Mouse (Mus musculus) midbrain, embryonic 16.5 days (tissue): ENCODE data around the gene Dcaf8. TPM values are rescaled to one million over a fixed set of nuclear protein-coding genes. Genes with fewer than 3 reads are reported as not detected.

ENCODE experiments used
- ATAC-seq: fragments of 200-750 bp; cut with Nextera tagmentation; 2 replicates; pipeline ENCODE4 v1.8.0; 2017; ENCODE audit warnings: moderate TSS enrichment
- H3K27ac ChIP-seq: fragments of 300-500 bp; sonication (generic); 2 replicates; pipeline ENCODE4 v1.5.1; 2014; ENCODE audit warnings: mild to moderate bottlenecking, low read length, mixed read lengths
- H3K27me3 ChIP-seq: fragments of 300-500 bp; sonication (generic); 2 replicates; pipeline ENCODE4 v1.6.1; 2014; ENCODE audit warnings: low read depth, low read length, mixed read lengths; ENCODE audit not compliant: control insufficient read depth, insufficient read depth
- H3K36me3 ChIP-seq: fragments of 300-500 bp; sonication (generic); 2 replicates; pipeline ENCODE4 v1.6.1; 2014; ENCODE audit warnings: mild to moderate bottlenecking, low read length, moderate library complexity, mixed read lengths; ENCODE audit not compliant: control insufficient read depth, insufficient read depth
- H3K4me1 ChIP-seq: fragments of 300-500 bp; sonication (generic); 2 replicates; pipeline ENCODE4 v1.6.1; 2014; ENCODE audit warnings: mild to moderate bottlenecking, low read length, mixed read lengths; ENCODE audit not compliant: control insufficient read depth, insufficient read depth
- H3K4me2 ChIP-seq: fragments of 300-500 bp; sonication (generic); 2 replicates; pipeline ENCODE4 v1.6.1; 2014; ENCODE audit warnings: mild to moderate bottlenecking, low read length, mixed read lengths
- H3K4me3 ChIP-seq: fragments of 300-500 bp; sonication (generic); 2 replicates; pipeline ENCODE4 v1.5.1; 2014; ENCODE audit warnings: low read depth, mild to moderate bottlenecking, low read length, moderate library complexity, mixed read lengths
- H3K9ac ChIP-seq: fragments of 300-500 bp; sonication (generic); 2 replicates; pipeline ENCODE4 v1.6.1; 2014; ENCODE audit warnings: low read depth, low read length, mixed read lengths
- H3K9me3 ChIP-seq: fragments of 300-500 bp; sonication (generic); replicated peaks from 2 replicates; pipeline ENCODE4 v1.6.1; 2014; ENCODE audit warnings: mild to moderate bottlenecking, low read length, mixed read lengths; ENCODE audit not compliant: control insufficient read depth, poor library complexity, severe bottlenecking
- WGBS: fragments of 180-500 bp; shearing (Covaris S2); extraction: QIAGEN DNeasy Blood & Tissue Kit; methylation state at CpG from one replicate; pipeline ENCODE4 v1.1.7; 2014; 5-methylcytosine and 5-hydroxymethylcytosine counted together
- polyA plus RNA-seq: library from polyadenylated mRNA; unstranded; fragments of >200 nt; fragmentation: Nextera tagmentation; extraction: Ambion mirVana; gene quantifications from 2 replicates; pipeline ENCODE4 v1.2.1, GENCODE M21; 2015

The Dcaf8 gene
- polyA plus RNA-seq, 1 experiment from 2014 or later: 84.7 TPM

GRCm38 (mm10) chr1:172180881-172181280 lies 33.0 kb downstream of the Dcaf8 start:
- Histone ChIP-seq H3K4me2 (no peak overlapping the region), H3K4me1 (no peaks in the 10 kb centered on the region), H3K27me3 (no peaks in the 10 kb centered on the region), H3K9me3 (no peaks in the 10 kb centered on the region), H3K9ac (no peak overlapping the region), H3K36me3 (peaks cover 9% of the 10 kb centered on the region), H3K4me3 (no peak overlapping the region), H3K27ac (no peak overlapping the region)
- ATAC-seq: no peak
- 78% methylated on average over 4 of the region's 4 CpGs for WGBS

- H3K9ac ChIP-seq: no peak overlapping the region
- no peak overlapping the region for H3K4me2 ChIP-seq
- 89% methylated on average over 3 of the region's 3 CpGs for whole genome bisulfite sequencing
- no peak for ATAC-seq
- H3K9me3 ChIP-seq: no peaks in the 10 kb centered on the region
- H3K36me3 ChIP-seq: peaks cover 11% of the 10 kb centered on the region; the same call in 1 of the 2 replicates
- no peak overlapping the region for H3K27ac ChIP-seq
- H3K4me1 ChIP-seq: no peaks in the 10 kb centered on the region
- no peak overlapping the region for H3K4me3 ChIP-seq
- H3K27me3 ChIP-seq: no peaks in the 10 kb centered on the region
Measured at GRCm38 (mm10) chr1:172181777-172182176, 33.9 kb downstream of the Dcaf8 start.

- no peak overlapping the region for H3K4me2 ChIP-seq
- no peaks in the 10 kb centered on the region for H3K9me3 ChIP-seq
- no peak overlapping the region for H3K9ac ChIP-seq
- peaks cover 10% of the 10 kb centered on the region; the same call in 1 of the 2 replicates for H3K36me3 ChIP-seq
- ATAC-seq: no peak
- no peak overlapping the region for H3K27ac ChIP-seq
- H3K4me3 ChIP-seq: no peak overlapping the region
- H3K4me1 ChIP-seq: no peaks in the 10 kb centered on the region
- no peaks in the 10 kb centered on the region for H3K27me3 ChIP-seq
- WGBS: 97% methylated on average over 6 of the region's 6 CpGs
Measured at GRCm38 (mm10) chr1:172183056-172183455, 35.2 kb downstream of the Dcaf8 start.

GRCm38 (mm10) chr1:172183915-172184314 lies 36.0 kb downstream of the Dcaf8 start:
- no peak for ATAC-seq
- Histone ChIP-seq H3K4me3 (no peak overlapping the region), H3K9ac (no peak overlapping the region), H3K9me3 (no peaks in the 10 kb centered on the region), H3K4me1 (no peaks in the 10 kb centered on the region), H3K27me3 (no peaks in the 10 kb centered on the region), H3K4me2 (no peak overlapping the region), H3K36me3 (peaks cover 10% of the 10 kb centered on the region; the same call in 1 of the 2 replicates), H3K27ac (no peak overlapping the region)

GRCm38 (mm10) chr1:172186401-172187289 lies 38.8 kb downstream of the Dcaf8 start:
- Histone ChIP-seq H3K9me3 (no peaks in the 10 kb centered on the region), H3K36me3 (peaks cover 8% of the 10 kb centered on the region), H3K4me3 (no peak overlapping the region), H3K4me1 (no peaks in the 10 kb centered on the region), H3K9ac (no peak overlapping the region), H3K27ac (no peak overlapping the region), H3K4me2 (no peak overlapping the region), H3K27me3 (no peaks in the 10 kb centered on the region)
- WGBS: 95% methylated on average over 10 of the region's 10 CpGs
- ATAC-seq: peak; percentile 48; the same call in 1 of the 2 replicates

- no peaks in the 10 kb centered on the region for H3K27me3 ChIP-seq
- no peak overlapping the region for H3K4me3 ChIP-seq
- no peak overlapping the region for H3K4me2 ChIP-seq
- no peak overlapping the region for H3K9ac ChIP-seq
- ATAC-seq: no peak
- 51% methylated on average over 4 of the region's 4 CpGs for WGBS
- peaks cover 7% of the 10 kb centered on the region for H3K36me3 ChIP-seq
- H3K4me1 ChIP-seq: no peaks in the 10 kb centered on the region
- H3K27ac ChIP-seq: no peak overlapping the region
- no peaks in the 10 kb centered on the region for H3K9me3 ChIP-seq
Measured at GRCm38 (mm10) chr1:172188891-172189290, 41.0 kb downstream of the Dcaf8 start.

GRCm38 (mm10) chr1:172191578-172191977 lies 43.7 kb downstream of the Dcaf8 start:
- Histone ChIP-seq H3K9me3 (no peaks in the 10 kb centered on the region), H3K9ac (no peak overlapping the region), H3K4me3 (no peak overlapping the region), H3K27ac (no peak overlapping the region), H3K36me3 (peaks cover 8% of the 10 kb centered on the region), H3K4me1 (no peaks in the 10 kb centered on the region), H3K4me2 (no peak overlapping the region), H3K27me3 (no peaks in the 10 kb centered on the region)
- 85% methylated on average over 2 of the region's 2 CpGs for WGBS
- ATAC-seq: no peak

- peaks cover 8% of the 10 kb centered on the region for H3K36me3 ChIP-seq
Measured at GRCm38 (mm10) chr1:172192217-172192616, 44.3 kb downstream of the Dcaf8 start.

GRCm38 (mm10) chr1:172194435-172194834 lies 46.6 kb downstream of the Dcaf8 start:
- no peaks in the 10 kb centered on the region for H3K9me3 ChIP-seq
- no peak overlapping the region for H3K27ac ChIP-seq
- H3K36me3 ChIP-seq: peaks cover 19% of the 10 kb centered on the region
- no peak for ATAC-seq
- H3K4me1 ChIP-seq: no peaks in the 10 kb centered on the region
- WGBS: 75% methylated on average over 8 of the region's 8 CpGs
- no peak overlapping the region for H3K4me2 ChIP-seq
- no peak overlapping the region for H3K9ac ChIP-seq
- no peak overlapping the region for H3K4me3 ChIP-seq
- no peaks in the 10 kb centered on the region for H3K27me3 ChIP-seq

More at GRCm38 (mm10) chr1:172192217-172192616, 44.3 kb downstream of the Dcaf8 start:
- Histone ChIP-seq H3K9me3 (no peaks in the 10 kb centered on the region), H3K4me3 (no peak overlapping the region), H3K27me3 (no peaks in the 10 kb centered on the region), H3K4me1 (no peaks in the 10 kb centered on the region), H3K4me2 (no peak overlapping the region), H3K9ac (no peak overlapping the region), H3K27ac (no peak overlapping the region)
- ATAC-seq: no peak
- WGBS: 89% methylated on average over 3 of the region's 3 CpGs
